Mouse (Mus musculus) heart, postnatal 25 days (tissue): ENCODE data around the gene Cobll1. TPM values are rescaled to one million over a fixed set of nuclear protein-coding genes. Genes with fewer than 3 reads are reported as not detected.
A peak's percentile ranks its signal among the peaks of the same experiment; 100 is the strongest.

Experiments used
- DNase-seq: peaks from one replicate; pipeline ENCODE4 v3.0.0; 2022; ENCODE audit warnings: low spot score
- intact Hi-C: fragments of 180-260 bp; cut with DNase I; formaldehyde crosslinking; loops from one replicate; pipeline ENCODE4 v1.15.1; 2025
- total RNA-seq, 2 experiments: library from RNA; stranded (reverse); gene quantifications; 2 replicates each; pipeline ENCODE4 v1.2.3; 2021

The Cobll1 gene
- total RNA-seq, 2 experiments from 2014 or later: 56.6 to 61.6 TPM

DNA sequence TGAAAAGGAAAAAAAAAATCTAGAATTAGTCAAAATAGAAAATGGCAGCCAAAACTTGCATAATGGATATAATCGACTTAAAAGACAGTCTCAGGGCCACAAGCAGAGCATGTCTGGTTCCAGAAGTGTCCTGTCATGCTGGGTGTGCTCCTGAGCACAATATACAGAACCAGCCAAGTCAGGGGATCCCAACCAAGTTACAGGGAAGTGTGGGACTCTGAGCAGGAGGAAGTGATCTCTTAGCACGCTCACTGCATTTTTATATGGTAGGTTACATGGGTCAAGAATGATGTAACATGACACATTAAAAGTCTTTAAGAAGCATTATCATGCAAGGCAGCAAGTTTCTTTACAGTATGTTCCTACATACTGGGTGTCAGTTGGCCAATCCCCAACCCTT is 31.5 kb downstream of the Cobll1 start:
- DNase-seq: no peak
- intact Hi-C loops: no loop called here

DNA sequence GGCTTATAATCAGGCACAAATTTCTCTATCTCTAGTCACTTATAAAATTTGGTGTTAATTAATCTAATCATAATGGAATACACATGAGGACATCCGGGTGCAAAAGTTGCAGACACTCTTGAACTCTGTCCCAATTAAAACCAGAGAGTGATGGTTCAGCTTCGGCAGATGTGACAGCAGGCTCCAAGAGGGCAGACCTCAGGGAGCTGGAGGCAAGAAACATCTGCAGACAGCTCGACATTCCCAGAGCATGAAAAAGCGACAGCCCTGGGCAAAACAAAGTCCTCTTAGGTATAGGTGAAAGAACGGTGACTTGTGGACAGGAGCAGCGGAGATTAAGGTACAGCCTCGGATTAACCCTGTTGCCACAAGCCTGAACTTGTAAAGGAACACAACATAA is 35.5 kb downstream of the Cobll1 start:
- intact Hi-C loops: no loop called here
- no peak for DNase-seq

DNA sequence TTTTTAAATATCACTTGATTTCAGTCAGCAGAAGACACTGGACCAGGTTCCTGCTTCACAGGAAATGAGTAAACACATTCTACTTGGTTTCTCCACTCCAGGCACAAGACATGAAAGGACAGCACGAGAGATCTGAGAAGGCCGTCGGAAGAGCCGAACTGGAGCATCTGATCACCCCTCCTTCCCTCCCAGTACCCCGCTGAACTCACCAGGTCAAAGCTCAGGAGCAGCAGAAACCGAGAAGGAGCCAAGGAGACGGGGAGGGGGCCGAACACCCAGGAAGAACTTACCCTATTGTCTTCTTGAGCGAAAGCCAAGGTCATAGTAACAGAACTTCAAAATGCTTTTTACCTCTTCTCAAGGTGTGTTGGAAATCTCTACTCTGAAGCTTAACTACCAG is 39.5 kb downstream of the Cobll1 start:
- intact Hi-C loops: no loop called here
- no peak for DNase-seq

DNA sequence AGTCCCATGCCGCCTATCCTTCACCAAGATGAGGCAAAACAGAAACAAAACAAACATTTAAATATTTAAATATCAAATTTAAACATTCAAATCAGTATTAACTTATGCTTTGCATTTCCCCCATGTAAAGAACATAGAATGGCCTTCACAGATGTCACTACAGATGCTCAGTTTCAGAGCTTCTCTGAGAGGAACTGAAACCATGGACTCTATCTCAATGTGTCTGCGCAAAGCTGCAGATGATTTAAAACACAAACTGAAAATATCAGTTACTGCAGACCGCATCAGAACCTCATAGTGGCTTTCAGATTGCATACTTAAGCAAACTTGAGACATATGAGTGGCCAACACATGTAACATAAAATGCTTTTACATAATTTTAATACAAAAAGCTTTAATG is 40.6 kb downstream of the Cobll1 start:
- DNase-seq: no peak
- intact Hi-C loops: no loop called here

DNA sequence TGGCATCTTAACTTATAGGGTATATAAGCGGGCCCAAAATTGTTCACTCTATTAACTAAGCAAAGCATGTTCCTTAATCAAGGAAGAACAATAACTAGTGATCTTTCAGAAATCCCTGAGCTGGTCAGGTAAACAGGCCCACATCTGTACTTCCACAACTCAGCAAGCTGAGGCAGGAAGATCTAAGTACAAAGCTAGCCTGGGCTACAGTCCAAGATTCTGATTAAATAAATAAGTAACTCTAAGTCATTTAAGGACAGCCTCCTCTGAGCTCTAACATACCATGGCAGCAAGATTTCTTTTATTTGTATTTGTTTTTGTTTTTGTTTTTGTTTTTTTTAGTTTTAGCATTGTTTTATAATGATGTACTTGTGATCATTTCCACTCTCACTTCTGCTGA is 42.2 kb downstream of the Cobll1 start:
- no peak for DNase-seq
- intact Hi-C loops: no loop called here

DNA sequence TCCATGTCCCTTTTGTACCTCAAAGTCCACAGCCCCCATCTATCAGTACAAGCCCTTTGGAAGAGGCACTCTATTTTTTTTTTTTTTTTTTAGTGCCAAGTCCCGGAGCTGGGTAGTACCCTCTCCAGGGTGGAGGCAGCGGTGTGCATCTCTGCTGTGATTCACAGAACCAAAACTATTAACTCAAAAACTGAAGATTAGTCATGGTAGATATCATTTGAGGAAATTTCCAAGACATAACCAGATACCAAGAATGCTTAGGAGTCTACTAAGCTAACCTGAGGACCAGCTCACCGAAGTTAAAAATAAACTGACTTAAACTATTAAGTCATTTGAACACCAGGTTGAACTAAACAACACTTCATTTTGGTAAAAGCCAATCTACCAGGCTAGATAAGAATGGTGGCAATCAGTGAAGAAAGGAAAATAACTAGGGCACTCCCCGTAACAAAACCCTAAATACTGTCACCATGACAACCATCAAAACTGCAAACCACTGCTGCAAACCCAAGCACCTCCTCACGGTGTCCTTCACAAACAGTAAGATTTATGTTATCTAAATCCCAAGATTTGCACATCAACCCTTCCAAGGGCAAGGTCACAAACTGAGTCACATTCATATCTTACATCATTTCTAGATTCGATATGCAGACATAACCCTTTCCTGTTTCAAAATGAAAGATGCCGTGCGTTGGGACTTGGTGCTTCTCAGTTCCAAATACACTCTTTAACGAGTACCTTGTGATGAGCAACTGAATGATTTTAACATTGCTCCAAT is 43.8 kb downstream of the Cobll1 start:
- intact Hi-C loops: no loop called here
- no peak for DNase-seq

DNA sequence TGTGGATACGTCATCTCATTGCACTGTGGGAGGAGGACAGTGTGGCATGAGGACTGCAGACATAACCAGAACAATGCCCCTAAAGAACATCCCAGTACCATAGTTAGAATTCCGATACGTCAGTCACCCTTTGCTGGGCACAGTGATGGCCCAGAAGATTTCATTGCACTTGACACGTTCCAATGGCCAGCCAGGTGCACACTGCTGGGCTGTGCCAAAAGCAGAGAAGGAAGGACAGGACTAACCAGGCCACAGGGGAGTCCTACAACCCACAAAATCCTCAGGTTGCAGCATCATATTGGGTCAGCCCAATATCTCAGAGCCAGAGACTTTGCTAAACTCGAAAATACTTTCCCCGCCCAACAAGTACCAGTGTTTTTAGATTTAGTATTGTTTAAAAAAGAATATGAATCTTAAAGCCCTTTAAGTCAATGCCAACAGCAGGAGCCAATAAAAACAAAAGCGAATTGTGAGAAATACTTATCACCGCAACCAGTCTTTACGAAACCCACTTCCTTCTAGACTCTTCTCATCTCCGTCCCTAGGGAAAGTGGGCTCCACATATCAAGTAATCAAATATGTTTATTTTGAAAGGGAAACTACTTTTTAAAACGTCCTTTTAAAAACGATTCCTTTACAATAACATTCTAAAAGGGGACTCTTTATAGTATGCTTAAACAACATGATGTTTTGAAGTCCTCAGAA is 46.0 kb downstream of the Cobll1 start:
- intact Hi-C loops: loop anchor here (2.0 kb wide), 1 partner anchor 46 kb away; the partner anchor contains the start of gene Cobll1
- no peak for DNase-seq

DNA sequence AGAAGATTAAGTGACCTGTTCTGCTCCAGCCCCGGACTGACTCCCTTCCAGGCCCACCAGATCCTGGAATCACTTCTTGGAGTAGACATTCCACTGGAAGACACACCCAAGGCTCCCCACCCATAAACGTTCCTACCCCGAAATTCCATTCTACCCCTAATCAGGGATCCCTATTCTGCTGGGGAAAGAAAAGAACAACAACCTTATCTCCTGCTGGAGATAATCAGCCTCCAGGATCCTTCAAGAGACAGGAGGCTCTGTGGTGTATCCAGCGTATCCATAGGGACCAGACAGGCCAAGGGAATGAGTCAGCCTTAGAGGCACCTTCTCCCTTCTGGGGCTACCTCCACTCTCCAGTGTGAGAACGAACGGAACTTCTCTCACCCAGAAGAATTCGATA is 47.8 kb downstream of the Cobll1 start:
- intact Hi-C loops: no loop called here
- DNase-seq: no peak

DNA sequence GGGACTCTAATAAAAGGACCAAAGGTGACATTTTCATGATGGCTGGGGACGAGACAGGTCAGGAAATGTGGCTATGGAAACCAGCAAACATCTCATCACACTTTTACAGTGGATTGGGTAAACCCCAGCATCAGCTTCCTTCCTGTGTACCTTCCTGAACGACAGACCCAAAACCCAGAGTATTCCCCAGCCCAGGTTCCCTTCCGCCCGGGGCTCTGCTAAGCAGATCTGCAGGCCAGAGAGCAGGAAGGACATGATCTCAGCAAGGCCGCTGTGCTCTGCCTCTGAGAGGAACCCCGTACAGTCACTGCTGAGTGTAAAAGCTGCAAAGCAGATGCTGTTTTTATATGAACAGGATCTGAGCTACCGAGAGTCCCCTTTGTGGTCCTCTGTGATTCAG is 49.9 kb downstream of the Cobll1 start:
- DNase-seq: peak; percentile 55
- intact Hi-C loops: no loop called here

DNA sequence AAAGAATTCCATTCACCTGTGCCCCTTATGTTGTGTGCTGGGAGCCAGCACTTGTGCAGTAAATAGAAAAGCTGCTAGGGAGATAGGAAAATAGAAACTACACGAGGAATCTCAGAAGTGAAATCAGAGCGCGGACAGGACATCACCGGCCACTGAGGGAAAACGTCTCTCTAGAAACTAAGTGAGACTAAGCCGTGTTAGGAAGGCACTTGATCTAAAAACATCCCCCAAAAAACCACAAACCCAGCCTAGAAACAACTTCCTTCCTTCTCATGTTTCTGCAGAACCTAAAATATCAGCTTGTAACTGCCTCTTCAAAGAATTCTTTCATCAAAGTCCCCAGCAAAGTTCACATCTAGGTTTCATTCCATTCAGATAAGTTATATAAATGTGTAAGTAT is 50.6 kb downstream of the Cobll1 start:
- intact Hi-C loops: no loop called here
- no peak for DNase-seq

DNA sequence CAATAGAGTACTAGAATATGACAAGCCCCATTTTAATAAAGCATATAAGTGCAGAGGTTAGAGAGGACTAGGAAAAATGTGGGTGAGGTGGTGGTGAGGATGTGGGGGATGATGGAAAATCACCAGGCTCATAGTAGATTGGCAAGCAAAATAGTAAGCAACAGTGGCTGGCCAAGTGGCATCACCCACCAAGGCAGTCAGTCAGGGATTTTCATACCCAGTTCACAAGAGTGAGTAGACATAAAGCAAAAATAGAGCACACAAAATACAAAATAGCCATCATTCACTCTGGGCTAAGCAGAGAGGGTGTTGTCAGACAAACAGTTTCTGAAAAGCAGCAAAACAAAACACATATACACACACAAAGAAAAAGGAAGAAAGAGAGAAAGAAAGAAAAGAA is 51.6 kb downstream of the Cobll1 start:
- intact Hi-C loops: no loop called here
- DNase-seq: no peak

DNA sequence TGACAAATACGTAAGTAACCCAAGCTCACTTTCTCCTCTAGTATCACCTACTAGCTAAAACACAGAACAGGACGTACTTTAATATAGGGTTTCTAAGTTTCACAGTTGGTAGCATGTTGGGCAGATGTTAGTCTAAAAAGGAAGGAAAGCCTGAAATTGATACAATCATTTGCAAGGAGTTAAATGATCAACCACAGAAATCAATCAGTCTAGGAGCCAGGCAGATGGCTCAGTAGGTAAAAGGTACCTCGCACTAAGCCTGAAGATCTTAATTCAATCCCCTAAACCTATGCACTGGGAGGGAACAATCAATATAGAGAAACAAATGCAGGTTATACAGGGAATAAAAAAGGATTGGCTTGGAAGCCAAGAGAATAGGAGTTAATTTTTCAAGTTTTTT is 52.0 kb downstream of the Cobll1 start:
- DNase-seq: no peak
- intact Hi-C loops: no loop called here

DNA sequence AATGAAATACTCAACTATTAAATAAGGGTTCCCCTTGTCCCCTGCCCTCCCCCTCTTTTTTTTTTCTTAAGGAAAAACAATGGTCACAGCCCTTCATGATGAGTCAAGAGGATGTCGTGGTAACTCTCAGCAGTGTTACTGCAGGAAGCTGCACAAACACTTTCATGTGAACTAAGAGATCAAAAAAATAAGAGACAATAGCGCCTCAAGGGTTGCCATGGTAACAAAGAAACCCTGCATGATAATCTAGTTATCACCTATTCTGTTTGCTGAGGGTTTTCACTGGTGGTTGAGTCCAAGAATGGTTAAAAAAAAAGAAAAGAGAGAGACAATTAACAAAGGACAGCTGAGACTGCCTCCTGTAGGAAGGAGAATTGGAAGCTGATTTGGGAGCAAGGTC is 56.5 kb downstream of the Cobll1 start:
- no peak for DNase-seq
- intact Hi-C loops: no loop called here

DNA sequence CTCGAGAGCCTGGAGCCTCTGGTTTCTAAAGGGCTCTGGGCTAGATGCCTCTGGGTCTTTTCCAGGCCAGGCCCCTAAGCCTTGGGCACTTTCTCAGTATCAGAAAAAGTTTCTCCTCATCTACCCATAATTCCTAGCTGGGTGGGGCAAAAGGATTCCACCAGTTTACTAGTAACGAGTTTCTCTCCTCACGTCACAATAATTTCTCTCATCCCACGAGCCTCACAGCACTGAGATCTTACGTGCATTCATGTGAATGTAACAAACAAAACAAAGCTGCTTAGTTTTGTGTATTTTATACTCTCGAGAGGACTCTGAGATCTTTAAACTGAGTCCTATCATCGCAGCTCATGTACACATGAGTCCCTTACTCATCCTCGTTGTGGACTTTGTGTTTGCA is 57.5 kb downstream of the Cobll1 start:
- intact Hi-C loops: no loop called here
- DNase-seq: no peak

DNA sequence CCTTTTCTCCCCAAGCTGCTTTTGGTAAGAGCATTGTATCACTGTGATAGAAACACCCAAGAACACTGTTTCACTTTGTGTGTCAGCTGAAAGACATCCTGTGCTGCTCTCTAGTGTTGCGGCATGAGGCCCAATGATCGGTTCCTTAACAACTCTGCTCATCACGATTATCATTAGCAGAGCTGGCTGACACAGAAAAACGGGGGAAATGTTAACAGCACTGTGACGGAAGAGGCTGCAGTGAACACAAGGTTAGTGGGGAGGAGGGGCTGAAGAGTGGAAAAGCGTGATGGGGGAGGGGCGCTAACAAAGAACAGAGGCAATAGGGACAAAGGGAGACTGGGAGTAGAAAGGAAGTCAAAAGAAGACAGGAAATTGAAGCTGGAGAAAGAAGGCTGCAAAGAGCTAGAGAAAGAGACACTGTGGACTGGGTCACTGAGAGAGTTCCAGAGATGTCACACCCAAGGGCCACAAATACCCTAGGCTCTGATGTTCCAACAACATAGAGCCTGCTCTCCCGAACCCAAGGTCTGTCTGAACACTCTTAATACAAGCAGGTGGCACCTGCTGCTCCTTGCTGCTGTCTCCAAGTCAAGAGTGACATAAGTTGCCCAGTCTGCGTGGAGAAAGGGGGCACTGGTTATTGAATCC is 58.0 kb downstream of the Cobll1 start:
- intact Hi-C loops: no loop called here
- DNase-seq: no peak

DNA sequence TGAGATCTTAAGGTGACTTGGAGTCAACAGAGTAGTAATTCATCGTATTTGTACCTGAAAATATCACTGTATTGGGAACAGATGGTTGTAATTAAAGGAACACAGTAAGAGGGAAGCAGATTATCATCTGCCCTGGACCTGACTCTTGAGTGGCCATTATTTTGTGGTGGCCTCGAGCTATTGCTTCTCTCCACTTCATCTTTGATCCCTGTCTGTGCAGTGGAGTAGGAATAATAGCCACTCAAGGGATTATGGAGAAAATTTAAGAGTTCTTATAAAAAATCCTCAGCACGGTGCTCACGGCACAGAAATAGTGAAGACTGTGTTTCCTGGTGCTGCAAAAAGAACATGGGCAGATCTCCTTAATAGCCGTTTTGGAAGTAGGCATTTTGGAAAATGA is 63.6 kb downstream of the Cobll1 start:
- DNase-seq: no peak
- intact Hi-C loops: no loop called here

DNA sequence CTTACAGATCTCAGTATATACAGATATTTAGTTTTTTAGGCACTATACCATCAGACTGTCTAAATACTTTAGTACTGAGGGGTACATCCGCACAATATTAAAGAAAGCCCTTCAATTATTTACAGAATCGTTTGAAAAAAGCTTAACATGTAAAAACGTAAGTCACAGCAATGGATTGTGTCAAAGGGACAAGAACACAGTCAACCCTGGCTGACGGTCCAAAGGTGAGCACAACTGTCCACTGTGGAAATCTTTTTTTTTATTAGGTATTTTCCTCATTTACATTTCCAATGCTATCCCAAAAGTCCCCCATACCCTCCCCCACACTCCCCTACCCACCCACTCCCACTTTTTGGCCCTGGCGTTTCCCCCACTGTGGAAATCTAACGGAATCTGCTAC is 67.1 kb downstream of the Cobll1 start:
- intact Hi-C loops: no loop called here
- DNase-seq: no peak

DNA sequence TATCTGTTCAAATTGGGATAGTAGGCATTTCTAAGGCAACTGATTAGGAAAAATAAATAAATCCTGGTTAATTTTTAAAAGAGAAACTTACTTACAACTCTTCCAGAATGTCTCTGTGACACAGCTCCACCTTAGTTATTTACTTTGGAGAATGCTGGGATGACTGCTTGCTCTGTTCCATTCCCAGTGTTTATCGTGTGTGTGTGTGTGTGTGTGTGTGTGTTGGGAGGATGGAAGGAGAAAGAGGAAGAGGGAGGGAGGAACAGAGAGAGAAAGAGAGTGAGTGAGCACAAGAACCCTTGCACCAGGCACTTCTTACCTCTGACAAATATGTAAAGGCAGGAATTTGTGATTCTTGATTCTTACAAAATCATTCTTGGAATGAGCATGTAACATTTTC is 67.7 kb downstream of the Cobll1 start:
- DNase-seq: no peak
- intact Hi-C loops: no loop called here

DNA sequence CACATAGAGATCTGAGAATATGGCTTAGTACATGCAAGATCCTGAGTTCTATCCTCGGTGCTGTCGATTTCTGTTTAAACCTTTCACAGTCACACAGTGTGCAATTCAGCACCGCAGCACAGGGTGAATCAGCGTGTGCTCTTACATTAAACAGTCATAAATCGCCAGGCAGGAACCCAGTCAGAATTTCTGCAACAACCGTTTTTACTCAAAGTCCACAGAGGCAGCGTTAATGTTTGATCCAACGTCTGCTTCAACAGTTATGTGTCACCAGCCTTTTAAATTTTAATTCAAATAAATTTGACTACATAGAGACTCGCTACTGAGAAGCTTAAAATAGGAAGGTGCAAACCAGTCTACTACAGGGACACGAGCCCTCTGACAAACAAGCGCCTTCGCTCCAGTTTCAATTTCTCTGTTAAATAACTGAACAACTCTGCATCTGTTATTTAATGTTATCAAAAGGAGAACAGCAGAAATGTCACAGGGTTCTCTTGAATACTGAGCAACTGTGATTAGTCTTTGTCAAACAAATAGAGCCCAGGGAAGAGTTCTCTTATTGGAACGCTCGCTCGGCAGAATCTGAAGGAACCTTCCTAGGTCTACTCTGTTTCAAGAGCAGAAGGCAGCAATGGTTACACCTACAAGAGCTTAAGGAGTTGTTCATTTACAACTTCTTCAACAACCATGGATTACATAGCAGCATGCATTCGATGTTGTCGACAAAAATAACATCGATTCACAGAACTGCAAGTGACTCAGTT is 68.3 kb downstream of the Cobll1 start:
- intact Hi-C loops: no loop called here

DNA sequence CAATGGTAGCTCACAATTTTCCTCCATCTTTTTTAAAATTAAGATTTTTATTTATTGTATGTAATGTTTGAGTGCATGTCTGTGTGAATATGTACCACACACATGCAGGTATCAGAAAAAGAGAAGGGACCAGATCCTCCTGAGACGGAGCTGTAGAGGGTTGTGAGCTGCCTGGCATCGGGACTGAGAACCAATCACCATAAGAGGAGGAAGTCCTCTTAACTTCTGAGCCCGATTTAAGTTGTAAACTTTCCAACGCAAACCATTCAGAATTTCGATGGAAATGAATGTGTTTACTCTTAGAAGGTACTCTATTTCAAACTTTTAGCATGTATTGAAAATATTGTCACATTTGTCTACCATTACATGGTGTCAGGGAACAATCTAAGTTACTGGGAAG is 68.9 kb downstream of the Cobll1 start:
- no peak for DNase-seq
- intact Hi-C loops: no loop called here

More for the DNA sequence above, 68.3 kb downstream of the Cobll1 start:
- DNase-seq: no peak

DNA sequence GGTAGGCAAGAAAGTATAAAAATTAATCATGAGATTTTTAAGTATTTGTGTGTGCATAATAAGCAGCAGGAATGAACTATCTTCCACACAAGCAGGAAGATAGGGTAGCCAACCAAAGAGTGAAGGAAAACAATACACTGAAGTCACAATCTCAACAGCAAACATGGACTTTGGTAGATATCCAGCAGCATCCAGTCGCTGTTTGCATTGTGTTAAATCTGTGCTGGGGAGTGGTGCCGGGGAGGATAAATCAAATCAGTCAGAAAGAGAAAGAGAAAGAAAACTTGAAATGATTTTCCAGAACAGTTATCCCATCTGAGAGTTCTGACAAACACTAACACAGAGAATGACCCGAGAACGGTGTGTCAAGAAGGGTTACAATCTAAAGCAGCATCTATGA is 75.2 kb downstream of the Cobll1 start:
- DNase-seq: no peak
- intact Hi-C loops: no loop called here
